In the genomic region with DNA sequence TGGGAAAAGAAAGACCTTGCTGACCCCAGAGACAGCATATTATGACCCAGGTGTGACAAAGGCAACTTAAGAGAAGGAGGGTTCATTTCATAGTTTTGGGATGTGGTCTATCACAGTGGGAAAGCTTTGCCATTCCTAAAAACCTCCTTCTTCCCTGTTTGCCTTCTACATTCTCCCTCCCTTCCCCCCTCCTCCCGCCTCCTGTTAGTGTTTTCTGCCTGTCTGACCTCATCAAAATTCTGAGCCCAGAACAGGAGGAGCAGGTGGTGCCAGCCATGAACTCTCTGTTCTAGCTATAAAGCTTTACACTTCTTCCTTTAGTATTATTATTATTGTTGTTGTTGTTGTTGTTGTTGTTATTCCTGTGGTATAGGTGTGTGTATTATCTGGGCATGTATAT, we compare ENCODE assay signal across 18 mouse cellular contexts. TPM values are rescaled to one million over a fixed set of nuclear protein-coding genes. Genes with fewer than 3 reads are reported as not detected.
"Had no signal": no experiment of that assay in that cellular context is flagged by ENCODE, and none has a peak within 500 bp of the region (broad histone marks: within the 10 kb centered on the region; RNA-seq: fewer than 3 reads in every experiment).

No protein-coding gene starts in this region.

- H3K36me3 ChIP-seq: liver, embryonic 13.5 days; neural tube, embryonic 12.5 days; neural tube, embryonic 15.5 days had no signal

- H3K4me3 ChIP-seq: liver, embryonic 13.5 days; neural tube, embryonic 12.5 days; neural tube, embryonic 15.5 days had no signal

- H3K9ac ChIP-seq: liver, embryonic 13.5 days; neural tube, embryonic 12.5 days; neural tube, embryonic 15.5 days had no signal

- DNase-seq: kidney, adult 9 months; kidney, postnatal 14 days; kidney, postnatal 4 days; liver, embryonic 13.5 days; lung, adult 2 months; lung, postnatal 14 days; lung, postnatal 4 days; midbrain, embryonic 14.5 days; thymus, adult 18-20 months; thymus, postnatal 36 days had no signal

- H3K4me2 ChIP-seq: liver, embryonic 13.5 days; midbrain, embryonic 11.5 days; neural tube, embryonic 12.5 days; neural tube, embryonic 15.5 days had no signal

- H3K27ac ChIP-seq: liver, embryonic 13.5 days; neural tube, embryonic 12.5 days; neural tube, embryonic 15.5 days had no signal

- H3K27me3 ChIP-seq: neural tube, embryonic 12.5 days; neural tube, embryonic 15.5 days had no signal

- H3K9me3 ChIP-seq: liver, embryonic 13.5 days; neural tube, embryonic 12.5 days; neural tube, embryonic 15.5 days had no signal

RNA-seq across cellular contexts. Expression of a gene that starts 3.6 kb away (rescaled TPM):
- total RNA-seq: liver, adult 2 months; megakaryocyte progenitor cell, adult 5-6 weeks; megakaryocyte-erythroid progenitor cell, adult 5-6 weeks had no signal
- polyA plus RNA-seq: kidney, embryonic 16.5 days; limb, embryonic 11.5 days had no signal
